Mouse (Mus musculus): ENCODE measurements around the gene Gas6. TPM values are rescaled to one million over a fixed set of nuclear protein-coding genes. Genes with fewer than 3 reads are reported as not detected.
A peak's percentile ranks its signal among the peaks of the same experiment; 100 is the strongest.

Gene Gas6
- total and polyA plus RNA-seq, 3 experiments: not detected

DNA sequence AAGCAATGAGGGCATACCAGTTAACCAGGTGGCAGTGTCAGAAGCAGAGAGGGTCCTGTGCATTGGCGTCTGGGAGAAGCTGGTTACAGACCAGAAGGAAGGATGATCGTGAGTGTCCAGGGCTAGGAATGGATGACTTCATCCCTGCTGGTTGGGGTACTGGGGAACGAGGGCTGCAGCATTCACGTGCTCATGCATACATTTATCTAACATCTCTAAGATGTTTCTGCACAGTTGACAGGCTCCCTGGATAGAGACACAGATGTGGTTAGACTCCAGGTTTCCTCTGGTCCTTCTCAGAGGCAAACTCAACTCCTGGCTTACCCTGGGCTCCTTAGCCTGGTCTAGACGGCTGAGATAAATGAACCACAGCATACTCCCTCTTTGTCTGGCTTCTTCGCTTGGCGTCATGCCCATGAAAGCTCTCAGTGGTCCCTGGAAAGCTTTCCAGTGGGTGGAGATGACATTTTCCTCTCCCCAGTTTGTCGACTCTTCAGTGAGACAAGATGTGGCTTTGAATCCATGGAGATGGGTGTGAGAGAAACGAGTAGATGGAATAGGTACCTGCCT, 37.4 kb upstream of the Gas6 start:
- no peaks in the 10 kb centered on the region for H3K9me3 ChIP-seq (replicated peaks)
- no peak for TF ChIP-seq GATA1 (IDR thresholded peaks at IDR 0.05; ENCODE audit: borderline replicate concordance, low read length)
- no peak for TF ChIP-seq TAL1 (conservative IDR thresholded peaks at IDR 0.05; ENCODE audit: low read depth, low read length)
- no peak for TF ChIP-seq CTCF (IDR thresholded peaks at IDR 0.05; ENCODE audit: low read depth, low read length)
- no peak for TF ChIP-seq POLR2AphosphoS5 (IDR thresholded peaks at IDR 0.05; ENCODE audit: insufficient replicate concordance, low read depth, low read length)
- TF ChIP-seq GATA2 (IDR thresholded peaks at IDR 0.05; ENCODE audit: borderline replicate concordance, low read depth, low read length): no peak
- DNase-seq (ENCODE audit: low spot score): no peak
- H3K4me1 ChIP-seq (ENCODE audit: insufficient read depth, low read depth, low read length): no peaks in the 10 kb centered on the region
- no peaks in the 10 kb centered on the region for H3K27me3 ChIP-seq (ENCODE audit: insufficient read depth, low read length)
- H3K36me3 ChIP-seq (replicated peaks): no peaks in the 10 kb centered on the region
- no peak overlapping the region for H3K4me3 ChIP-seq (ENCODE audit: low read depth, low read length)
- ATAC-seq (ENCODE audit: extremely low read depth, insufficient number of reproducible peaks, low FRiP score, poor library complexity, severe bottlenecking): no peak

DNA sequence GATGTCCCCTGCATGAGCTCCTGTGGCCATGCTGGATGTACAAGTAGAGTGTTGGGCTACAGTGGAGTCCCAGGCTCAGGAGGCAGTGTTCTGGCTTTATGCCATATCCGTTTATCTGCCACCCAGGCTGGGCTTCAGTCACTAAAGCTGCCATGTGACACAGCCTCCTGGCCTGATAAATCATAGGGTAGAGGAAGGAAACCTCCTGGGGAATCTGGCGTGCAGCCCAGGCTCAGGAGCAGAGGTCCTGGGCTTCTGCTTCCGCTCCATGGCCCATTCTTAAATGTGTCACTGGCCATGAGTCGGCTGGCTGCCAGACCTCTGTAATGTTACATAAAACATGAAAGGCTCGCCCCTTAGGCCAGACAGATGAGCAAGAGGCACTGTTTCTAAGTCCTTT, 36.7 kb upstream of the Gas6 start:
- Histone ChIP-seq H3K4me1 (ENCODE audit: insufficient read depth, low read depth, low read length) (no peaks in the 10 kb centered on the region), H3K36me3 (replicated peaks) (no peaks in the 10 kb centered on the region), H3K4me3 (ENCODE audit: low read depth, low read length) (no peak overlapping the region), H3K9me3 (replicated peaks) (no peaks in the 10 kb centered on the region), H3K27me3 (ENCODE audit: insufficient read depth, low read length) (no peaks in the 10 kb centered on the region)
- TF ChIP-seq CTCF (IDR thresholded peaks at IDR 0.05; ENCODE audit: low read depth, low read length): no peak
- TF ChIP-seq GATA1 (IDR thresholded peaks at IDR 0.05; ENCODE audit: borderline replicate concordance, low read length): no peak
- TF ChIP-seq GATA2 (IDR thresholded peaks at IDR 0.05; ENCODE audit: borderline replicate concordance, low read depth, low read length): no peak
- TF ChIP-seq TAL1 (conservative IDR thresholded peaks at IDR 0.05; ENCODE audit: low read depth, low read length): no peak
- TF ChIP-seq POLR2AphosphoS5 (IDR thresholded peaks at IDR 0.05; ENCODE audit: insufficient replicate concordance, low read depth, low read length): no peak
- peak; percentile 32 for DNase-seq (ENCODE audit: low spot score)
- no peak for ATAC-seq (ENCODE audit: extremely low read depth, insufficient number of reproducible peaks, low FRiP score, poor library complexity, severe bottlenecking)

DNA sequence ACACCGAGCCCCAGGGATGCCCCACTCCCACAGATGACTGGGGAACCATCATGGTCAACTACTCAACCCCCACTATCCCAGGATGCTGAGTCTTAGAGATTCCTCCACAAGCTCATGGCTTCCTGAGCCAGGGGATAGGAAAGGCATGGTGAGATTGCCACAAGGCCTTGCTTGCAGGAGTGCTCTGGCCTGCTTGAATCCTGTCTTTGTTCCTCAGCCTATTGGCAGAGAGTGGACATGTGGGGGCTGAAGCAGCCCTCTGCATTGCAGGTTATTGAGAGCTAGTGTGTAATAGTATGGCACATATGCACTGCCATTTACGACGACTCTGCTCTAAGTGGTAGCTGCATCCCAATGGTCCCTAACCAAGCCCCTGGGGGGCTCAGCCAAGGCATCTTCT, 36.1 kb upstream of the Gas6 start:
- no peak for DNase-seq (ENCODE audit: low spot score)
- no peak overlapping the region for H3K4me3 ChIP-seq (ENCODE audit: low read depth, low read length)
- no peaks in the 10 kb centered on the region for H3K27me3 ChIP-seq (ENCODE audit: insufficient read depth, low read length)
- no peak for ATAC-seq (ENCODE audit: extremely low read depth, insufficient number of reproducible peaks, low FRiP score, poor library complexity, severe bottlenecking)
- no peaks in the 10 kb centered on the region for H3K4me1 ChIP-seq (ENCODE audit: insufficient read depth, low read depth, low read length)
- H3K36me3 ChIP-seq (replicated peaks): no peaks in the 10 kb centered on the region
- TF ChIP-seq TAL1 (conservative IDR thresholded peaks at IDR 0.05; ENCODE audit: low read depth, low read length): no peak
- no peak for TF ChIP-seq POLR2AphosphoS5 (IDR thresholded peaks at IDR 0.05; ENCODE audit: insufficient replicate concordance, low read depth, low read length)
- no peak for TF ChIP-seq GATA1 (IDR thresholded peaks at IDR 0.05; ENCODE audit: borderline replicate concordance, low read length)
- no peak for TF ChIP-seq GATA2 (IDR thresholded peaks at IDR 0.05; ENCODE audit: borderline replicate concordance, low read depth, low read length)
- no peak for TF ChIP-seq CTCF (IDR thresholded peaks at IDR 0.05; ENCODE audit: low read depth, low read length)
- H3K9me3 ChIP-seq (replicated peaks): no peaks in the 10 kb centered on the region

DNA sequence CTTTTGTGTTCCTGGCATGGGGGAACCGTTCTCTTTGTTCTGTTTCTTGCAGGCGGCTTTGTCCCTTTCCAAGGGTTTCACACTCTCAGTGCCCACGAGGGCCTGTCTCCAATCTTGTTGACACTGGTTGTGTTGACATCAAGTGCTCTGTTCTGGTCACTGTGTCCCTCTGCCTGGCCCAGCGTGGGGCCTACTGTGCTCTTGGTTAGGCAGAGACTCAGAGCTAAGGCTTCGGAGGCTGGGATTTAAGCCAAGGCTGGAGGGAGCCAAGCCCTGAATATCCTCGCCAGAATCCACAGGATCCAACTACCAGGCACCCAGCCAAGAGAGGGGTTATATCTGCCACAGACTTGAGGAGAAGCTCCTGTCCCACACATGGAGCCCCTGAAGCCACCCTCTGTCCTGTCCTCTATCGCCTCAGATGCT, 35.6 kb upstream of the Gas6 start:
- no peaks in the 10 kb centered on the region for H3K27me3 ChIP-seq (ENCODE audit: insufficient read depth, low read length)
- H3K4me3 ChIP-seq (ENCODE audit: low read depth, low read length): no peak overlapping the region
- TF ChIP-seq CTCF (IDR thresholded peaks at IDR 0.05; ENCODE audit: low read depth, low read length) (no peak), POLR2AphosphoS5 (IDR thresholded peaks at IDR 0.05; ENCODE audit: insufficient replicate concordance, low read depth, low read length) (no peak), GATA1 (IDR thresholded peaks at IDR 0.05; ENCODE audit: borderline replicate concordance, low read length) (no peak), TAL1 (conservative IDR thresholded peaks at IDR 0.05; ENCODE audit: low read depth, low read length) (no peak), GATA2 (IDR thresholded peaks at IDR 0.05; ENCODE audit: borderline replicate concordance, low read depth, low read length) (no peak)
- no peaks in the 10 kb centered on the region for H3K4me1 ChIP-seq (ENCODE audit: insufficient read depth, low read depth, low read length)
- no peaks in the 10 kb centered on the region for H3K9me3 ChIP-seq (replicated peaks)
- DNase-seq (ENCODE audit: low spot score): no peak
- no peak for ATAC-seq (ENCODE audit: extremely low read depth, insufficient number of reproducible peaks, low FRiP score, poor library complexity, severe bottlenecking)
- H3K36me3 ChIP-seq (replicated peaks): no peaks in the 10 kb centered on the region

DNA sequence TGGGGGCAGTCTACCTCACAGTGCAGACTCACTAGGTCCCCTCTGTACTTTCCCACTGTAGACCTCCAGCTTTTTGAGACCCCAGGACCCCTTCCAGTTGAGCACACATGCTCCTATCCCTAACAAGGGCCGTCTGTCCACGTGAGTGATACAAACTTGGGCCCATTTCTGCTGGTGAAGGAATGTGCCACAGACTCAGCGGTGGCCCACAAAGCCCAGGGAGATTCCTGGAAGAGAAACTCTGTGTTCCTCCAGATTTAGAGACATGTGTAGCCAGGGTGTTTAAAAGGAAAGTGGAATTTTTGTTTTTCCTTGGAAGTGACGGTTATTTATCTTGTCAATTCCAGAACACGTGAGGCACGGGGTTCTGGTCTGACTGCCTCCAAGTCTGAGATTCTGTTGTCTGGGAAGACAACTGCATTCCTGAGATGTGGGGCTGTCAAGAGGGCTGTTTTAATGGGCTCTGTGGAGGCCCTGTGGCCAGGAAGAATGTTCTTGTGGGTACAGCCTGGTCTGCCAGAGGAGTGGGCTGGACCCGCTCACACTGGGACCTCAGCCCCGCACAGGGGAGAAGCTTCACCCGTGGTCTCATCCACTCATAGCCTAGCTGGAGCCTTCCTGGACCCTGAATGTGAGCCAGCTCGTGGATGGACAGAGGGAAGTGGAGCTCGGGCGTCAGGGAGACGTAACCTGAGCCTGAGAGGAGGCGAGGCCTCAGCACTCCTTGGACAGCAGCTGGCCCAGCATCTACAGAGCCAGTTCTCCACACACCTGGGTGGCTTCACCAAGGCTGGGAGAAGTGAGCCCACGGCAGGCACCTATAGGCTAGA, 34.9 kb upstream of the Gas6 start:
- DNase-seq (ENCODE audit: low spot score) (no peak), ATAC-seq (ENCODE audit: extremely low read depth, insufficient number of reproducible peaks, low FRiP score, poor library complexity, severe bottlenecking) (no peak)
- Histone ChIP-seq H3K36me3 (replicated peaks) (no peaks in the 10 kb centered on the region), H3K4me3 (ENCODE audit: low read depth, low read length) (no peak overlapping the region), H3K9me3 (replicated peaks) (no peaks in the 10 kb centered on the region), H3K27me3 (ENCODE audit: insufficient read depth, low read length) (no peaks in the 10 kb centered on the region; the same call in 1 of the 2 replicates), H3K4me1 (ENCODE audit: insufficient read depth, low read depth, low read length) (no peaks in the 10 kb centered on the region)
- TF ChIP-seq TAL1 (conservative IDR thresholded peaks at IDR 0.05; ENCODE audit: low read depth, low read length): no peak
- no peak for TF ChIP-seq GATA1 (IDR thresholded peaks at IDR 0.05; ENCODE audit: borderline replicate concordance, low read length)
- TF ChIP-seq POLR2AphosphoS5 (IDR thresholded peaks at IDR 0.05; ENCODE audit: insufficient replicate concordance, low read depth, low read length): no peak
- no peak for TF ChIP-seq GATA2 (IDR thresholded peaks at IDR 0.05; ENCODE audit: borderline replicate concordance, low read depth, low read length)
- TF ChIP-seq CTCF (IDR thresholded peaks at IDR 0.05; ENCODE audit: low read depth, low read length): no peak

DNA sequence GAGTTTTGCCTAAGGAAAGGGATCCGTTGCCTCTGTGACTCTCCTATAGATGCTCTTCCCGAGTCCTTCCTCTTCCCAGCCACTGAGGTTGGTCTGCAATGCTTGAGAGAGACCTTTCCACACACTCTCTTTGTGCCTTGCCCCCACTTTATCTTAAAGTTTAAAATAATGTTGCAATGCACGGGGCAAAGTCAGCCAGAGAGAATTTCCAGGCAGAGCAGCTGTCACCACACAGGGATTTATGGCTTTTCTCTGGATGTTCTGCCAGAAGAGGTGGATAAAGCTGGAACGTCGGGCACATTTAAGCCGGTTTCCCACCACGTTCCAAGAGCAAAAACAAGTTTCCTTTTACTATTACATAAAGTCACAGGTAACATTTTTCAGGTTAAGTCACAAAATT, 27.1 kb upstream of the Gas6 start:
- no peaks in the 10 kb centered on the region for H3K4me1 ChIP-seq (ENCODE audit: insufficient read depth, low read depth, low read length)
- no peaks in the 10 kb centered on the region for H3K36me3 ChIP-seq (replicated peaks)
- DNase-seq (ENCODE audit: low spot score) (no peak), ATAC-seq (ENCODE audit: extremely low read depth, insufficient number of reproducible peaks, low FRiP score, poor library complexity, severe bottlenecking) (no peak)
- no peaks in the 10 kb centered on the region; the same call in 1 of the 2 replicates for H3K27me3 ChIP-seq (ENCODE audit: insufficient read depth, low read length)
- H3K9me3 ChIP-seq (replicated peaks): no peaks in the 10 kb centered on the region
- H3K4me3 ChIP-seq (ENCODE audit: low read depth, low read length): no peak overlapping the region
- TF ChIP-seq GATA1 (IDR thresholded peaks at IDR 0.05; ENCODE audit: borderline replicate concordance, low read length) (no peak), GATA2 (IDR thresholded peaks at IDR 0.05; ENCODE audit: borderline replicate concordance, low read depth, low read length) (no peak), CTCF (IDR thresholded peaks at IDR 0.05; ENCODE audit: low read depth, low read length) (no peak)

Data from G1E (cell line).